Mouse (Mus musculus): ENCODE measurements at regions not wholly inside any gene's neighbourhood (a gene's known extent, or its start where the extent isn't known, plus 50 kb on each side); places are given as distances from the start of the nearest gene placed in this dataset.

DNA sequence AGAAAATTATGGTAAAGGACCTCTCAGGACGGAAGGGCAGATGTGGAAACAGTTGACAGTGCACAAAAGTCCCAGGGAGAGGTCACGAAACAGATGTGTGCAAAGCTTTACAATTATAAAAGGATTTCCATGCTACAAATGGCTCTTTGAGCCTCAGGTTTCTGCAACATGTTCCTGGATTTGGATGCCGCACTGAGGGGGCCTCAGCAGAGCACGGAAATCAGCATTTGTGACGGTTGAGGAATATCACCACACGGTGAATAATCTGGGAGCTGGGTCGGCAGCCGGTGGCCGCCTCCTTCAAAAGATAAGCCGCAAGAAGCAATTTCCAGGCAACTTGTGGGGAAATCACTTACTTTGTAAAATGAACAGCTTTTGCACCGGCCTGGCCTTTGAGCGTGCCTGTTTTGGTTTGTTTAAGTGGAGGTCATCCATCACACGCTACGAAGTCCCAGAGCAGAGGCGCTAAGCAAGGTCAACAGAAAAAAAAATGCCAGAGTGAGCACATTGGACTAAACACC lies 188.8 kb downstream of the Gm45692 start:
- Histone ChIP-seq H3K4me3 (replicated peaks in 1 of 3; ENCODE audit: low read depth in 2 of 3, low read length in 2 of 3, poor library complexity in 1 of 3) (no peak overlapping the region), H3K9ac (ENCODE audit: insufficient read depth, low read depth) (no peak overlapping the region), H3K4me2 (ENCODE audit: insufficient read depth, low read depth, poor library complexity, severe bottlenecking) (no peak overlapping the region), H3K4me1 (ENCODE audit: control insufficient read depth in 1 of 2, insufficient read depth in 2 of 2) (peaks cover 0 to 7% of the 10 kb centered on the region in 2 experiments; a peak in 3 of 4 replicates), H3K36me3 (replicated peaks in 1 of 2; ENCODE audit: control insufficient read depth in 1 of 2, insufficient read depth in 1 of 2, low read length in 1 of 2) (no peaks in the 10 kb centered on the region), H3K9me3 (replicated peaks; ENCODE audit: low read length) (no peaks in the 10 kb centered on the region), H3K27ac (ENCODE audit: insufficient read depth, low read depth) (no peak overlapping the region), H3K79me2 (replicated peaks; ENCODE audit: control insufficient read depth, extremely low read depth, insufficient read depth, poor library complexity, severe bottlenecking) (no peaks in the 10 kb centered on the region), H3K27me3 (replicated peaks) (no peaks in the 10 kb centered on the region)
- in situ Hi-C loops (cut with MboI; ENCODE audit: low pct_ligation_motif_present, low pct_unique_long_range_greater_than_20kb, low sequenced_read_pairs) (no loop called here), dilution Hi-C loops (cut with MboI; ENCODE audit: extremely low pct_ligation_motif_present, extremely low pct_unique_long_range_greater_than_20kb, low sequenced_read_pairs) (no loop called here)
- DNase-seq (ENCODE audit: extremely low read depth), result no peak
- TF ChIP-seq CHD1 (IDR thresholded peaks at IDR 0.05; ENCODE audit: low read depth, low read length) (no peak), MAFK (IDR thresholded peaks at IDR 0.05; ENCODE audit: insufficient replicate concordance, low read length) (no peak), UBTF (IDR thresholded peaks at IDR 0.05; ENCODE audit: low read depth, low read length) (no peak), E2F4 (IDR thresholded peaks at IDR 0.05; ENCODE audit: insufficient replicate concordance, low read depth, low read length) (no peak), RAD21 (IDR thresholded peaks at IDR 0.05; ENCODE audit: low read depth, low read length) (no peak), EP300 (IDR thresholded peaks at IDR 0.05; ENCODE audit: low read length) (no peak), MYC (IDR thresholded peaks at IDR 0.05; ENCODE audit: low read depth, low read length) (no peak), ETS1 (conservative IDR thresholded peaks at IDR 0.05; ENCODE audit: low read depth, low read length) (no peak), RCOR1 (conservative IDR thresholded peaks at IDR 0.05; ENCODE audit: low read depth, low read length) (no peak), CTCF (conservative IDR thresholded peaks at IDR 0.05 in 1 of 2, IDR thresholded peaks at IDR 0.05 in 1 of 2; ENCODE audit: low read depth in 2 of 2, low read length in 2 of 2) (no peak), IRF4 (IDR thresholded peaks at IDR 0.05; ENCODE audit: low read depth, low read length) (no peak), ZC3H11A (IDR thresholded peaks at IDR 0.05; ENCODE audit: low read depth, low read length) (no peak), ELF1 (IDR thresholded peaks at IDR 0.05; ENCODE audit: low read depth, low read length) (no peak), HCFC1 (IDR thresholded peaks at IDR 0.05; ENCODE audit: low read depth, low read length) (no peak), MAZ (IDR thresholded peaks at IDR 0.05; ENCODE audit: low read depth, low read length) (no peak), POLR2AphosphoS2 (IDR thresholded peaks at IDR 0.05; ENCODE audit: low read depth, low read length) (no peak), JUN (IDR thresholded peaks at IDR 0.05; ENCODE audit: insufficient read depth, low read depth, low read length) (no peak), MAX (IDR thresholded peaks at IDR 0.05; ENCODE audit: low read length) (no peak), CHD2 (IDR thresholded peaks at IDR 0.05; ENCODE audit: low read length) (no peak), NELFE (IDR thresholded peaks at IDR 0.05; ENCODE audit: low read depth, low read length) (no peak)

DNA sequence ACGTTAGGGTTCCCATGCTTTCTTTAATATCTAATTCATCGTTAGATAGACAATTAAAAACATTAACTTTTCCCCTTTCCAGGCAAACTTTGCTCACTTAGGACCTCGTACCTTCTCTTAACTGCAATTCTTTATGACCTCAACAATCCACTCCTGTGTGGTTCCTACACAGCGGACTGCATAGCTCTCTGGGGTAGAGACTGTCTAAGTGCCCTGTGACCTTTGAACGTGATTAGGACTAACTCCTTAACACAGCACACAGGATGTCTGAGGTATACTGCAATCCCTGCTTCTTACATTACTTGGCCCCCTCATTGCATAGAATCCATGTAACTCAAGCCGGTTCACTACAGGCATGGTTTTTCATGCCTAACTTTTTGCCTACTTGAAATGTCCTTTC lies 190.4 kb downstream of the Gm45692 start:
- no peaks in the 10 kb centered on the region for H3K27me3 ChIP-seq (replicated peaks)
- no peak overlapping the region for H3K4me2 ChIP-seq (ENCODE audit: insufficient read depth, low read depth, poor library complexity, severe bottlenecking)
- no peaks in the 10 kb centered on the region for H3K79me2 ChIP-seq (replicated peaks; ENCODE audit: control insufficient read depth, extremely low read depth, insufficient read depth, poor library complexity, severe bottlenecking)
- in situ Hi-C loops (cut with MboI; ENCODE audit: low pct_ligation_motif_present, low pct_unique_long_range_greater_than_20kb, low sequenced_read_pairs), result no loop called here
- H3K9me3 ChIP-seq (replicated peaks; ENCODE audit: low read length), result no peaks in the 10 kb centered on the region
- TF ChIP-seq CTCF (conservative IDR thresholded peaks at IDR 0.05 in 1 of 2, IDR thresholded peaks at IDR 0.05 in 1 of 2; ENCODE audit: low read depth in 2 of 2, low read length in 2 of 2) (no peak), RAD21 (IDR thresholded peaks at IDR 0.05; ENCODE audit: low read depth, low read length) (no peak), RCOR1 (conservative IDR thresholded peaks at IDR 0.05; ENCODE audit: low read depth, low read length) (no peak), CHD2 (IDR thresholded peaks at IDR 0.05; ENCODE audit: low read length) (no peak), TBP (conservative IDR thresholded peaks at IDR 0.05; ENCODE audit: low read depth, low read length) (no peak), MAZ (IDR thresholded peaks at IDR 0.05; ENCODE audit: low read depth, low read length) (no peak), JUN (IDR thresholded peaks at IDR 0.05; ENCODE audit: insufficient read depth, low read depth, low read length) (no peak)
- dilution Hi-C loops (cut with MboI; ENCODE audit: extremely low pct_ligation_motif_present, extremely low pct_unique_long_range_greater_than_20kb, low sequenced_read_pairs), result no loop called here
- H3K4me3 ChIP-seq (replicated peaks in 1 of 3; ENCODE audit: low read depth in 2 of 3, low read length in 2 of 3, poor library complexity in 1 of 3), result no peak overlapping the region
- no peaks in the 10 kb centered on the region for H3K4me1 ChIP-seq (ENCODE audit: control insufficient read depth in 1 of 2, insufficient read depth in 2 of 2)
- no peaks in the 10 kb centered on the region for H3K36me3 ChIP-seq (replicated peaks in 1 of 2; ENCODE audit: control insufficient read depth in 1 of 2, insufficient read depth in 1 of 2, low read length in 1 of 2)
- no peak overlapping the region for H3K9ac ChIP-seq (ENCODE audit: insufficient read depth, low read depth)
- DNase-seq (ENCODE audit: extremely low read depth), result no peak
- H3K27ac ChIP-seq (ENCODE audit: insufficient read depth, low read depth), result no peak overlapping the region
